Mouse (Mus musculus) G1E-ER4 (cell line): ENCODE data around the gene Usp15. TPM values are rescaled to one million over a fixed set of nuclear protein-coding genes. Genes with fewer than 3 reads are reported as not detected.

Source experiments
- GATA1 ChIP-seq: IDR thresholded peaks from one replicate; pipeline ENCODE4 v1.8.0; 2012; ENCODE audit warnings: low read length, inconsistent platforms
- polyA plus RNA-seq: library from polyadenylated mRNA; stranded (reverse); fragments of >175 nt; gene quantifications from 2 replicates; pipeline ENCODE4 v1.2.3, GENCODE M21; 2012

The Usp15 gene
- polyA plus RNA-seq, 1 experiment: 6.1 TPM

- TF ChIP-seq GATA1: no peak
Measured at GRCm38 (mm10) chr10:123144256-123144655, 52.5 kb downstream of the Usp15 start.

- TF ChIP-seq GATA1: no peak
Measured at GRCm38 (mm10) chr10:123142395-123143050, 54.3 kb downstream of the Usp15 start.

- no peak for TF ChIP-seq GATA1
Measured at GRCm38 (mm10) chr10:123135818-123136217, 61.0 kb downstream of the Usp15 start.

GRCm38 (mm10) chr10:123131487-123131886 lies 65.3 kb downstream of the Usp15 start:
- no peak for TF ChIP-seq GATA1

- no peak for TF ChIP-seq GATA1
Measured at GRCm38 (mm10) chr10:123120666-123121392, 76.0 kb downstream of the Usp15 start.

- no peak for TF ChIP-seq GATA1
Measured at GRCm38 (mm10) chr10:123116861-123117260, 79.9 kb downstream of the Usp15 start.

- no peak for TF ChIP-seq GATA1
Measured at GRCm38 (mm10) chr10:123113466-123113865, 83.3 kb downstream of the Usp15 start.

DNA sequence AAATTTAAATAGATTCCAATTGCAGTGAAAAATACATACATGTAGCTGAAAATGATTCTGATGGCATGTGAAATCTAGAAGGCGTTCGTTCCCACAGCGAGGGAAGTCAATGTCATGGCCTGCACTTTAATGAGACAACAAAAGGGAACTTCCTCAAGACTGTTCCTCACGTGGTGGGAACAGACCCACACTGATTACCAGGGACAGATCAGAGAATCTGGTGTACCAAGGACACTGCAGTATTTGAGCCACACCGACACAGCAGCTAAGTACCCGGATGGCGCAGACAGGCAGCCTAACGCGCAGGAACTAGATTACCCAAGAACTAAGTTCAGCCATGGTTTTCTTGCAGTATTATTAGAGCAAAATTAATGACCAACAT lies 84.0 kb downstream of the Usp15 start:
- no peak for TF ChIP-seq GATA1

DNA sequence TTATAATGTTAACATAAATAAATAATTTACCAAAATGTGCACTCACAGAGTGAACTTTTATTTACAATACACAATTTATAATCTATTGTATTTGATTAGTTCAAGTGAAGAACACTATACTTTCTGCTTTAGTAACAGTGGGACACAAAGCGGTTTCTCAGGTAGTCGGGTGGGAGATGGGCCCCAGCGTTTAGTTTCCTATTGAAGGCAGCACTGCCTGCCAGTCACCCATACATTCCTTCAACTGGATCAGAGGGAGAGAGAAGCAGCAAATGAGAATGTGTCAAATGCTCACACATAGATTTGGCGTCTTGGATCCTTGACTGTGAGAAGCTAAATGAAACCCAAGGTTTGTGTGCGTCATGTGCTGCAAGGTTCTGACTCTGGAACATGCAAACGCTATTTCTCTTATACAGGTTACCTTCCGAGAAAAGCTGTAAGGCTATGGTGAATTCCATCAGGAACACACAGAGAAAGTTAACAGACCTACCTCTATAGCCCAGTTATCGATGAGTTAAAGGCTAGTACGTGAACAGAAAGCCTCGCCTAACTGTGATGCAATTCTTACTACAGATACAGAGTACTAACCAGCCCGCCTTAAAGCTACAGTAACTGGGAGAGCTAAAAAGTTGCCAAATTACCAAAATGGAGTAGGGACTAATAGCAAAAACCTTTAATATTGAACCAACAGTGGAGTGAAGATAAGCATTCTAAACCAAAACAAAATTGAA lies 84.6 kb downstream of the Usp15 start:
- TF ChIP-seq GATA1: no peak

GRCm38 (mm10) chr10:123110548-123110947 lies 86.2 kb downstream of the Usp15 start:
- TF ChIP-seq GATA1: no peak

DNA sequence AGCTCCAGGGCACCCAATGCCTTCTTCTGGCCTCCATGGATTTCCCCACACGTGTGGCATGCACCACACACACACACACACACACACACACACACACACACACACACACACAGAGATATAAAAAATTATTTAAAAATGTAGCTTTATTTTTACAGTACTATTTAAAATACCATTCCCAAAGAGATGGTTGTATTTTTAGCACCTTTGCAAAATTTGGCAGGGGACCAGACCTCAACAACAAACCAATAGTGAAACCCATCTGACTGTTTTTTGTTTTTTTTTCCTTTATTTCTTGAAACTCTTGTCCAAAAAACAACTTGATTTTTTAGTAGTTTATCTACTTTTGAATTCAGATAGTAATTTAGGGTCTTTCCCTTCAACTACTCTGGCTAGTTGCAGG lies 88.3 kb downstream of the Usp15 start:
- no peak for TF ChIP-seq GATA1

- no peak for TF ChIP-seq GATA1
Measured at GRCm38 (mm10) chr10:123108121-123108520, 88.7 kb downstream of the Usp15 start.

DNA sequence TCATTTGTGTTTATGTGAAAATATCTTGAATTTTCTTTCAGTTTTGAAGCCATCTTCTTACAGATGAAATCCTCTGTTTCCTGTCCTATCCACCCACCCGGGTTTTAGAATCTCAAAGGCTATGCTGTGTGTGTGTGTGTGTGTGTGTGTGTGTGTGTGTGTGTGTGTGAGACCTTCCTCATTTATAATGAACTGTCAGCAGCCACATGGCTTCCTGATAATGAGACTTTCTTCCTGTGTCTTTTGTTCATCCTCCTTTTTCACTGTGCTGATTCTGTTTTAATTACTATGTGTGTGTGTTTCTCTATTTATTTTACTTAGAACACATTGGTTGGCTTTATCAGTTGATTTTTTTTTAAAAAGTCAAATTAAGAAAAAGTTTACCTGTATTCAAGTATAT lies 95.5 kb downstream of the Usp15 start:
- no peak for TF ChIP-seq GATA1

DNA sequence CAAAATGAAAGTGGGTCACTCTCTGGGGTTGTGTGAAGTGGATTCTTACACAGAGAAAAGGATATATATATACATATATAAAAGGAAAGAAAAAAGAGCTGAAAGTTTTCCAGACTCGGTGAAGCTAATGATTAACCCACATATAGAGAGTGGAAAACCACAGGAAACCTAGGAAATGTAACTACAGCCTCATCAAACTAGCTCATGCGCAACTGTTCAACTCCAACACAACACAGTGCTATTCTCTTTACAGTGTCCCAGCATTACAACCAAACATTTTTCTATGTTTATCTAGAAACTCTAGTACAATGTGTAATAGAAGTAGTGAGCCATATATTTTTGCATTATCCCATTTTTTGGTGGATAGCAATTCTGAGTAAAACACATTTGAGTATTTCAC lies 96.2 kb downstream of the Usp15 start:
- TF ChIP-seq GATA1: no peak

DNA sequence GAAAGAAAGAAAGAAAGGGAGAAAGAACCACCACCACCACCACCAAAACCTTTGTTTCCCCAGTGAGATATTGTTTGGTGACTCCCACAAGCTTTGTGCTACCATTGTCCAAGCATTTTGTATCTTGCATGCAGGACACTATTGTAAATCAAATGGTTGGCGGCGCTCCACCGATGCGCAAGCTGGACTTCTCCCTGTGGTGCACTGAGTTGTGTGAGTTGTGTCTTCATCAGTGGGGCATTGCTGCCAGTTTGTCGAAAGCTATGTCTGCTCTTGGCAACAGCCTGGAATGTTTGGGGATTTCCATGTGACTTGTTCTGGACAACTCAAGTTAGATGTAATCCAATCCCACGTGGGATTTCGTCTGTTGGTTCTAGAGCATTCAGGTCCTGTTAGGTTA lies 102.3 kb downstream of the Usp15 start:
- TF ChIP-seq GATA1: no peak

- no peak for TF ChIP-seq GATA1
Measured at GRCm38 (mm10) chr10:123092577-123092976, 104.2 kb downstream of the Usp15 start.
